Mouse (Mus musculus): ENCODE data around the gene C2cd2l.

DNA sequence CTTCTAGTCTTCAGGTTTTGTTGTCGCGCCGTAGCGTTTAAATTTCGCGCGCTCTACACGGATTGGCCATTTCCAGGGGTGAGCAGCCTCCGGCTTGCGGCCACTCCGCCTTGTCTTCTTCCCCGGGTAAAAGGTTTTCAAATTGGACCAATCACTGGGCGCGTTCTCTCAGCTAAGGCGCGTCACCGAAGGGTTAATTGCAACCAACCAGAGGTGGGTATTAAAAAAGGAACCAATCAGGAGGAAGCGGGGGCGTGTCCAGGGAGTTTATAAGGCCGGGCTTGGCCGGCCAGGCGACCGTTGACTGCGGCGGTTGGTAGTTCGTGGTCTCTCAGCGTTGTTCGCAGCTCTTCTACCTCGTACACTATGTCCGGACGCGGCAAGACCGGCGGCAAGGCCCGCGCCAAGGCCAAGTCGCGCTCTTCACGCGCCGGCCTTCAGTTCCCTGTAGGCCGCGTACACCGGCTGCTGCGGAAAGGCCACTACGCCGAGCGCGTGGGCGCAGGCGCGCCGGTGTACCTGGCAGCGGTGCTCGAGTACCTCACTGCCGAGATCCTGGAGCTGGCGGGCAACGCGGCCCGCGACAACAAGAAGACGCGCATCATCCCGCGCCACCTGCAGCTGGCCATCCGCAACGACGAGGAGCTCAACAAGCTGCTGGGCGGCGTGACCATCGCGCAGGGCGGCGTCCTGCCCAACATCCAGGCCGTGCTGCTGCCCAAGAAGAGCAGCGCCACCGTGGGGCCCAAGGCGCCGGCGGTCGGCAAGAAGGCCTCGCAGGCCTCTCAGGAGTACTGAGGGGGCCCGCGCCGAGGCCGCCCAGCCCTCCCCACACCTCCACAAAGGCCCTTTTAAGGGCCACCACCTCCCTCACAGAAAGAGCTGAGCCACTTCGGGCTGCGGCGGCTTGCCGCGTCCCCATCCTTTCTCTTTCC lies 14.6 kb upstream of the C2cd2l start, which contains the start of gene H2afx:
- TF ChIP-seq CTCF (IDR thresholded peaks at IDR 0.05; ENCODE audit: insufficient read depth, low read depth, low read length) (no peak), POLR2A (IDR thresholded peaks at IDR 0.05; ENCODE audit: insufficient read depth, low read depth, low read length) (peak; percentile 100)

Data from olfactory bulb, adult 2 months (tissue).